Mouse (Mus musculus) neutrophil, adult 65 days (primary cell): ENCODE measurements around the gene Gsk3a. TPM values are rescaled to one million over a fixed set of nuclear protein-coding genes. Genes with fewer than 3 reads are reported as not detected.

Experiments
- total RNA-seq: library from RNA; stranded (reverse); gene quantifications from 2 replicates; pipeline ENCODE4 v1.2.4, GENCODE M21; 2023

The Gsk3a gene
- total RNA-seq = 66.1 and 79.7 TPM in 2 replicates

DNA sequence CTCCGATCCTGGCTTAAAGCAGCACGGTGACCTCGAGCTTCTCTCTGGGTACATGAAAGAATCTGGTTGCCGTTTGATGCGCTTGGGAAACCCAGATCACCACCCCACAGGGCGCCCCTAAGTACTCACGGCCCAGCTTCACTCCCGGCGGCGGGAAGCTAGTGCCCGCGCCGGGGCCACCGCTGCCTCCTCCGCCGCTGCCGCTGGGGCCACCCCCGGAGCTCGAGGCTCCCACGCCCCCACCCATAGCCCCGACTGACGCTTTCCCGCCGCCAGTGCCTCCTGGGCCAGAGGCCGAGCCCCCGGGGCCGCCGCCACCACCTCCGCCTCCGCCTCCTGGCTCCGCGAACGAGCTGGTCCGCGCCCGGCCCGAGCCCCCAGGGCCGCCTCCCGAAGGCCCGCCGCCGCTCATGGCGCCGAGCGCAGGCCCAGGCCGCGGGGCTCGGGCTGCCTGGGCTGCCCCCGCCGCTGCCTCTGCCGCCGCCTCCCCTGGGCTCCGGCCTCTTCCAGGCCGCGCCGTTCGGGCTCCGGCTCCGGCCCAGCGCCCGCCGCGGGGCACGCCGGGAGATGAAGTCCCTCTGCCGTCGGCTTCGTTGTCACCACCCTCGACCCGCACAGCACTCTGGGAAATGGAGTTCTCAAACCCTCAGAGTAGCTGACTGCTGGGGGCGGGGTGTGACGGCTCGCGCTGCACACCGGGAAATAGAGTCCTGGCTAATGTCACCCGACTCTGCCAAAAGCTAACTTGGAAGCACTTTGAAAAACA, at the start of gene Gsk3a:
Gene Gsk3a (minus strand): TSS at position 603 of the 766 bp plus-strand sequence.

DNA sequence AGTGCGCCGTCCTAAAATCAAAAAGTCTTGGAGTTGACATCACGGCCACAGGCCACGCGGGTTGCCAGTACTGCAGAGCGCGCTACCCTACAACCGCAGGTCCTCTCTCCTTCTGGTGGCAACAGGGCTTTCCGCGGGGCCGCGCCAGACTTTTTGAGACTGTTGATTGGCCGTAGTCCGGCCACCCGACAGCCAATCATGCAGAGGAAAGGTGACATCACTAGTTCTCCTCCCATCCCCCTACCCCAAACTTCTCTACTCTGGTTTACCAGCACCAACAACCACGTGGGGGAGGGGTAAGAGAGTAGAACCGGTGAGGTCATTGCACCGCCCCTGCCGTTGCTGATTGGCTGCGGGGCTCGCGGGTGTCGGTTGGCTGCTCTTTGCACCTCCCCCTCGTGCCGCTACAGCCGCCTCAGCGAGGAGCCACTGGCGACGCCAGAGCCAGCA, 29.7 kb upstream of the Gsk3a start, which contains the start of gene Cic:
Gene Cic (plus strand): TSS at position 404 of the 450 bp plus-strand sequence.

DNA sequence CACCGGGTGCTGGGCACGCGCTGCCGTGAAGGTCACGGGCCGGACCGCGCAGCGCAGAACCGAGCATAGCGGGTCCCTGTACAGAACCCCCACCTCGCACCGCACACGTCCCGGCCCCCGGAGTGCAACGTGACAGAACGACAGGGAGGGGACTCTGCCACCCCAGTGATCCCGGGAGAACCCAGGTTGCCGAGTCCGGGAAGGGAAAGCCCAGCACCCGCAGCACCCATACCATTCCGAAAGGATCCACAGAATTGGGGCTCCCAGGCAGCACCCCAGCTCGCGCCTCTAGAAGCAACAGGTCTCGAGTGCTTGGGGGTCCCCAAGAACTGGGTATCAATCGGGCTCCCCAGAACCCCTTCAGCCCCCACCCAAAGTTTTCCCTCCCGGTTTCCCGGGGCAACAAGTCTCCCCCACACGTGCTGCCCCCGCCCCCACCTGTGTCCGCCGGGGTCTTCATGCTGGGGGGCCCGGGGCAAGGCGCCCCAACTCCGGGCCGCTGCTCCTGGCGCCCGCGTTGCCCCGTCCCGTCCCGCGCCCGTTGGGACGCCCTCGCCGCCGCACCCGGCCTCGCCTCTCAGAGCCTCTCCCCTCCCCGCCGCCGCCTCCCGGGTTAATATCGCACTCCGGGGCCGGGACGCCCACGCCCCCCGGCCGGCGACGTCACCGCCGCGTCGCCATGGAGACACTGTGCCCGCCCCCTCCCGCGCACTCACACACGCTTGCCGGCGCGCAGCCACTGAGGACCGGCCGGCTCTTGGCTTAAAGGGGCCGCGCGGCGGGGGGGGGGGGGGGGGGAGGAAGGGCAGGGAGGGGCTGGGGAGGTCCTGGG, 12.7 kb upstream of the Gsk3a start, which contains the start of gene Erf:
Gene Erf (minus strand): TSS at position 621 of the 832 bp plus-strand sequence.

DNA sequence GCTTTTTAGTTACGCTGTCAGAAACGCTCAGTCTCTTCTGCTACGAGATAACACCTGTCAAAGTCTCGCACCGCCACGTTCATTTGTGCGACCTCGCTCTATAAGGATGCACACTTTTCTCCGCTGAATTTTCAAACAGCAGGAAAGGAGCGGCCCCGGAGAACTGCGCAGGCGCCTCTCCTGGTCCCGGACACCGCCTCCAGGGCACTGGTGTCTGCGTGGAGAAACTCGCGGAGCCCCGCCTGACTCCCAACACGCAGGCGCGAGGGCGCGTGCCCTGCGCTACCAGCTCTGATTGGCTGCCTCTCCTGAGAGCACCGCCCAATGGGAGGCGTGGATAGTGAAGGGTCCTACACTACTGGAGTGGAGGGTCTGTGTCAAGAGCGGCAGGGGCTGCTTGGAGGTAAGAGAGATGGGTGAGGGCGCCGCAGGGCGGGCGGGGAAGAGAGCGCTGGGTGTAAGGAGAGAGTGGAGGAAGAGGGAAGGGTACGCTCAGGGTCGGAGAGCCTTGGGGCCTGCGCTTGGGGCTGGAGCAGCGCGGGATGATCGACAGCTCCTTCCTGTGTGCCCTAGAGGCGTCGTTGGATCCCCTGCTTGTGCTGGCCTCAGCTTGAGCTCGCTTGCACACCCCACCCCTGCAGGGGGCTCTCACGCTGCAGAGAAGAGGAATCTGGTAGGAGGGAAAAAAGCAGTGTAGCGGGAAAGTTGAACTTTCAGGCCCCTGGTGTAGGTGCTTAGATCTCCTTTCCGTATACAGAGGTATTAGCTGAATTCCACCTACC, 16.4 kb downstream of the Gsk3a start, which contains the start of gene Zfp526:
Gene Zfp526 (plus strand): TSS at position 324 of the 782 bp plus-strand sequence.

DNA sequence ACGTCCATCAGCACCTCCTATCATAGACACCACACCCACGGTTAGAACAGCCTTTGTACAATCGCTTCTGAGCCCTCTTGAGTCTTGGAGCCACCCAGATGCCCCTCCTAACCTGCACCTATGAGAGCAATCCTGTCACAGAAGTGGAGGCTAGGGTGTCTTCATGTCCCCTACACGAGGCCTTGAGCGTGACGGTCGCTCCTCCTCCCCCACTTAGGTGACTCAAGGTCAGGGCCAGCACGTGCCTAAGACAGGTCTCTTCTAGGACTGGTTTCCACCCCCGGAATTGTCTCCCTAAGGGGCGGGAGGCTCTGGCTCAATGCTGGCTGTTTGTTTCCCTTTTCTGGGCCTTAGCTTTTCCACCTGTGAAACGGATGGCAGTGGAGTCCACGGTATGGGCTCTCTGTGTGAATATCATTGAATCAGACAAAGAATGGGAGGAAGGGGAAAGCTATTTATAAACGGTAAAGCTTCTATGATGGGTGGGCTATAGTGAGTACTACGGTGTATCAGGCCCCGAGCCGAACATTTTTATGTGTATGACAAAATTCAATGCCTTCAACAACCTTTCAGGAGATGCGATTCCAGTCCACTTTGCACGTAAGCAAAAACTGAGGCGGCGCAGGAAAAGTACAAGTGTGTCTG, 17.1 kb downstream of the Gsk3a start, which contains the start of gene Dedd2:
Gene Dedd2 (minus strand): TSS at position 159 of the 645 bp plus-strand sequence.

DNA sequence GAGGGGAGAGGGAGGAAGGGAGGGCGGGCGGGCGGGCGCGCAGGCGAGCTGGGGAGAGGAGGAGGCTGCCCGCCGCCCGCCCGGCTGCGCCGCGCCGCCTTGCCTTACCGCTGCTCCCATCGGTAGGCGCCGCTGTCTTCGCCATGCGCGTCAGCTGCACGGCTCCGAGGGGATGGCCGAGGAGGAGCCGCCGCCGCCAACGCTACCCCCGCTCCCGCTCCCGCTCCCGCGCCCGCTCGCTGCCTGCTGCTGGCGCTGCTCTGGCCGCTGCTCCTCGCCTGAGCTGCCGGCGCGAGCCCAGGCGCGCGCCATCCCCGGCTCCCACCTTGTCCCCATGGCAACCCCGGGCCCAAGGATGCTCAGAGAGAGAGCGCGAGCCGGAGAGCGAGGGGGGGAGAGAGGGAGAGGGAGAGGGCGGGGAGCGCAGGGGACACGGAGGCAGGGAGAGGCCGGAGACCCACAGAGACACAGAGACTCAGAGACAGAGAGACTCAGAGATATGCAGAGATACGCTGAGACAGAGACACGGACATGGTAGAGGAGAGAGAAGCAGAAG, 58.0 kb downstream of the Gsk3a start, which contains the start of gene Pou2f2:
Gene Pou2f2 (minus strand): TSS at position 121 of the 556 bp plus-strand sequence.

Other genes with a start within 250 kb of the Gsk3a start
- gene Atp1a3, start 231.9 kb downstream of the Gsk3a start, total RNA-seq = 230 and 240 TPM in 2 replicates
- gene Grik5, start 165.5 kb downstream of the Gsk3a start, total RNA-seq = 1.7 and 5.5 TPM in 2 replicates
- 10.4 and 11.0 TPM in 2 replicates for gene Zfp574, start 165.3 kb downstream of the Gsk3a start, total RNA-seq
- 7.4 and 8.8 TPM in 2 replicates for gene Pou2f2, start 58.1 kb downstream of the Gsk3a start, total RNA-seq
- 228 and 310 TPM in 2 replicates for gene Dedd2, start 17.2 kb downstream of the Gsk3a start, total RNA-seq
- 7.1 and 8.5 TPM in 2 replicates for gene Zfp526, start 16.4 kb downstream of the Gsk3a start, total RNA-seq
- 7.6 and 9.5 TPM in 2 replicates for gene Erf, start 12.9 kb upstream of the Gsk3a start, total RNA-seq
- gene Cic, start 29.9 kb upstream of the Gsk3a start, total RNA-seq = 191 and 236 TPM in 2 replicates
- 4.6 and 9.4 TPM in 2 replicates for gene Pafah1b3, start 60.1 kb upstream of the Gsk3a start, total RNA-seq
- gene Prr19, start 63.6 kb upstream of the Gsk3a start, total RNA-seq = not detected in 2 replicates
- not detected in 2 replicates for gene Tmem145, start 68.3 kb upstream of the Gsk3a start, total RNA-seq
- 1.9 and 3.2 TPM in 2 replicates for gene Megf8, start 79.3 kb upstream of the Gsk3a start, total RNA-seq
- not detected in 2 replicates for gene Cnfn, start 131.9 kb upstream of the Gsk3a start, total RNA-seq
- 49.2 and 51.6 TPM in 2 replicates for gene Lipe, start 160.9 kb upstream of the Gsk3a start, total RNA-seq
- gene Cxcl17, start 175.0 kb upstream of the Gsk3a start, total RNA-seq = not detected in 2 replicates
- gene Ceacam1, start 239.8 kb upstream of the Gsk3a start, total RNA-seq = 225 and 283 TPM in 2 replicates